Mouse (Mus musculus) large intestine, adult 2 months (tissue): ENCODE results near the gene Jazf1. TPM values are rescaled to one million over a fixed set of nuclear protein-coding genes. Genes with fewer than 3 reads are reported as not detected.

Experiments used
- DNase-seq: peaks from one replicate; pipeline ENCODE4 v3.0.0-alpha.2; 2012; ENCODE audit warnings: low read depth, low spot score
- whole genome bisulfite sequencing: fragments of 180-500 bp; shearing (Covaris S2); methylation state at CpG from one replicate; pipeline ENCODE4 v1.1.7; 2018; 5-methylcytosine and 5-hydroxymethylcytosine counted together
- polyA plus RNA-seq: library from polyadenylated mRNA; depleted of rRNA; stranded (reverse); fragments of >200 nt; gene quantifications from 2 replicates; pipeline ENCODE4 v1.2.3, GENCODE M21; 2012; rRNA removed

Jazf1 gene
- polyA plus RNA-seq: 0.66 and 1.1 TPM in 2 replicates

- DNase-seq: no peak
- WGBS: 2% methylated on average over 122 of the region's 133 CpGs
Observed at GRCm38 (mm10) chr6:53067989-53068874, at the start of gene Jazf1. Gene Jazf1, minus strand, starts transcription at chr6:53068631.

- no peak for DNase-seq
- WGBS: 49% methylated on average over 1 of the region's 1 CpGs
Observed at GRCm38 (mm10) chr6:53117855-53118254, 49.4 kb upstream of the Jazf1 start.

DNA sequence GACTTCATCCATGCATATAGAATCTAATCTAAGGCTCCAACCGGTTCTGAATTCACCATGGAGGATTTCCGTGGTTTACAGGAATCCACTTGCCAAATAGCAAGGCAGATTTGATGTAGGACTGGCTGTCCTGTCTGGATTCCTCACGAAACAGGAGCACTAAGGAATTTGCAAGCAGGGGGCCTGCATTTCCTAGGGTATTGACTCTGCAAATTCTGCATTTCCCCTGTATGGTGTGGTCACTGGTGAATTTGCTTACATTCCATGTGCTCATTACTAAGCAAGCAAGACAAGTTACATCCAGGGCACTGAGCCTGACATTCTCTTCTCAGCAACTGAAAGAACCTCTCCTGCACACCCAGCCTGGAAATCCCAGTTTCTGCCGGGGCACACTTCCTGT, 18.4 kb upstream of the Jazf1 start:
- no peak for DNase-seq
- WGBS: 33% methylated on average over 4 of the region's 4 CpGs

- 66% methylated on average over 4 of the region's 4 CpGs for WGBS
- DNase-seq: no peak
Observed at GRCm38 (mm10) chr6:53081241-53081640, 12.8 kb upstream of the Jazf1 start.

GRCm38 (mm10) chr6:53078671-53079070, 10.2 kb upstream of the Jazf1 start:
- WGBS: 16% methylated on average over 2 of the region's 2 CpGs
- no peak for DNase-seq

GRCm38 (mm10) chr6:53071732-53072131, 3.3 kb upstream of the Jazf1 start:
- WGBS: 85% methylated on average over 6 of the region's 6 CpGs
- no peak for DNase-seq

- 54% methylated on average over 5 of the region's 5 CpGs for WGBS
- DNase-seq: no peak
Observed at GRCm38 (mm10) chr6:53069976-53070575, 1.6 kb upstream of the Jazf1 start.

DNA sequence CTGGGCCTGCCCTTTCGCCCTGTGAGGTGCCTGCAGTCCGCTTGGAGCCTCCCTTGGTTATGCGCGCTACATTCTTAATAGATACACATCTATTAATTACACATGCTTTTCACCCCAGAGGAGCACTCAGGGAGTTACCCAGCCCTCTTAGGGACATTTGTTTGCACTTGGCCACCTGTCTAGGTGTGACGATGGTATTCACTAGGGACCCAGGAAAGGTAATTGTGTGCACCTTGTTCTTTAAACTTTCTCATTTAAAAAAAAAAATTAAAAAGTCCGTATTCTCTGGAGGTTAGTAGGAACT, 396 bp upstream of the Jazf1 start:
- WGBS: 11% methylated on average over 6 of the region's 6 CpGs
- no peak for DNase-seq

DNA sequence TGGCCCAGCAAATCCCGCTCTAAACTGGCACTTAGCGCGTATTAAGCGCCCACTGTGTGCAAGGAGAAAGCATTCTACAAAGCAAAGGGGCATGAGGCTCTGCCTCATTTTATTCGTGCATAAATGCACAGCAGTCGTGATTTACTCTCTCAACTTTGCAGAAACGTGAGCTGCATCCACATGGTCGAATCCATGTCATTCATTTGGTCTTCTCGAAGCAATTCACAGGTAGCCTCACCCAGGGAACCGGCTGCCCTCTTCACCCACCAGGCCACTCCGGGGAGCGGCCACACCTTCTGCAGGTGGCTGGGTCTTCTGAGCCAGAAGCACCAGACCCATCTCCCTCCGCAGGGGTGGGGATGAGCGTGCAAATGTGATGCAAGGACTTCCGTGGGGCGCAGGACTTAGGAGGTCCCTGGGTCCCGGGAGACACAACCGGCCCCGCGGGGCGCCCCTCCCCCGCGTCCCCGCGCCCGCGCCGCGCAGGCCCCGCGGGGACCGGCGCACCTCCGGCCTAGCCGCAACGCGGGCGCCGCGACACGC, 914 bp downstream of the Jazf1 start:
- WGBS: 10% methylated on average over 38 of the region's 41 CpGs
- DNase-seq: no peak

GRCm38 (mm10) chr6:53066978-53067377, 1.5 kb downstream of the Jazf1 start:
- WGBS: 75% methylated on average over 3 of the region's 3 CpGs
- DNase-seq: no peak

GRCm38 (mm10) chr6:53064070-53064469, 4.4 kb downstream of the Jazf1 start:
- 80% methylated on average over 4 of the region's 4 CpGs for WGBS
- no peak for DNase-seq

- 38% methylated on average over 2 of the region's 2 CpGs for WGBS
Observed at GRCm38 (mm10) chr6:53054909-53055308, 13.5 kb downstream of the Jazf1 start.

DNA sequence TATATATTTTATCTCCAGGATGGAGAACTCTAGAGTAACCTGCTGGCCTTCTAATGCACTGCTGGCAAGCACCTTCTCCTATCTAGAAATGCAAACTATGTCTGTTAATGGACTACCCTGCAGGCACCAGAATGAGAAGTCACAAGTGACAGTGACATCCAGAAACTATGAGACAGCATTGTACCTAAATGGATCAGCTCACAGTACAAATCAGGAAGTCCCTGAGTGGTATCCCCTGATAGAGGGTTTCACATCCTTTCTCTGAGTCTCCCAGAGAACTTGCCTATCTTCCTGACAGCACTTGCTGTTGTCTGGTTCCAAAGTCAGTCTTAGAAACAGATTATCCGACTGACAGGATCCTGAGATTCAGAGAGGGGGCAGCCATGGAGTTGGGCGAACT, 22.9 kb downstream of the Jazf1 start:
- 88% methylated on average over 2 of the region's 2 CpGs for WGBS
- no peak for DNase-seq

More at GRCm38 (mm10) chr6:53054909-53055308, 13.5 kb downstream of the Jazf1 start:
- no peak for DNase-seq

DNA sequence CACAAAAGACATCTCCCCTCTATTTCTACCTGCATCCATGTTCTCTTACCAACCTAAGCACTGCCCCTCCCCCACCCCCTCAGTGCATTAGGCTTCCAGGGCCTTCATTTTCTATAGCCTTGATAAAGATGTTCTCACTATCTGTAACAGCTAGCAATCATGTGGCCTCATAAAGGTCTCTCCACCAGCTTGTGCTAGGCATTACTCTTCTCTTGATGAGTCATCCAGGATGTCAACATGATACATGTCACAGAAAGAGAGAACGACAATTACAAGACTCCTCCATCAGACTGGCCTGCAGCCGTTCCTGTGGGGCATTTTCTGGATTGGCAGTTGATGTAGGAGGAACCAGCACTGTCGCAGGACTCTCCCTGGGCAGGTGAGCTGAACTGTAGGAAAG, 30.3 kb downstream of the Jazf1 start:
- no peak for DNase-seq
- 61% methylated on average over 3 of the region's 3 CpGs for WGBS

DNA sequence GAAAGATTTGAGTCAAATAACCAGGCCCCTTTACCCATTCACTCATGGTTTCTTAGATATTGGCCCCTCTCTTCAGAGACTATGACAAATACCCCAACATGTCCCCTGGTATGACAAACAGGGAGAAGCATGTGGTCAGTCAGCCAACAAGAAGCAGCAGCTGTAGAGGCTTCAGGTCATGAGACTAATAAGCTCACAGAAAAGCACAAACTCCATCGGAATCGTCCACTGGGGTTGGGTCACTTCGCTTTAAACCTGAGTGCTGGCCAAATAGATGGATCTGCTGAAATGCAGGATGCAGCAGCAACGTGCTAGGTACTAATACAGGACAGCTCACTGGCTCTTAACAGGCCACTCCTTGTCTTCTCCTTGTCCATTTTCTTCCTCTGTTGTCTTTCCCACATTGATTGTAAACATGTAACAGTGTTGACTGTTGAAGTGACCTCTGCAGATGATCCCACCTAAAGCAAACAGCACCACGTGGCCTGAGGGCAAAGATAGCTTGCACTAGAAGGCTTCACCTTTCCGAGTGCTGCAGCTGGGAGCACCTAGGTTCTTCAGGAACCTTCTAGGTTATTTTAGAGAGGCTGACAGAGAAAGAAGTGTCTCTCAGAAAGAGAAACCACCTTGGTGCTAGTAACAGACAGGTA, 33.9 kb downstream of the Jazf1 start:
- DNase-seq: no peak
- WGBS: 50% methylated on average over 6 of the region's 6 CpGs

GRCm38 (mm10) chr6:53032730-53033484, 35.5 kb downstream of the Jazf1 start:
- 74% methylated on average over 4 of the region's 4 CpGs for WGBS
- no peak for DNase-seq

GRCm38 (mm10) chr6:53022069-53022468, 46.4 kb downstream of the Jazf1 start:
- DNase-seq: no peak
- WGBS: 93% methylated on average over 2 of the region's 2 CpGs

- 54% methylated on average over 2 of the region's 2 CpGs for WGBS
Observed at GRCm38 (mm10) chr6:53021081-53021480, 47.4 kb downstream of the Jazf1 start.

DNA sequence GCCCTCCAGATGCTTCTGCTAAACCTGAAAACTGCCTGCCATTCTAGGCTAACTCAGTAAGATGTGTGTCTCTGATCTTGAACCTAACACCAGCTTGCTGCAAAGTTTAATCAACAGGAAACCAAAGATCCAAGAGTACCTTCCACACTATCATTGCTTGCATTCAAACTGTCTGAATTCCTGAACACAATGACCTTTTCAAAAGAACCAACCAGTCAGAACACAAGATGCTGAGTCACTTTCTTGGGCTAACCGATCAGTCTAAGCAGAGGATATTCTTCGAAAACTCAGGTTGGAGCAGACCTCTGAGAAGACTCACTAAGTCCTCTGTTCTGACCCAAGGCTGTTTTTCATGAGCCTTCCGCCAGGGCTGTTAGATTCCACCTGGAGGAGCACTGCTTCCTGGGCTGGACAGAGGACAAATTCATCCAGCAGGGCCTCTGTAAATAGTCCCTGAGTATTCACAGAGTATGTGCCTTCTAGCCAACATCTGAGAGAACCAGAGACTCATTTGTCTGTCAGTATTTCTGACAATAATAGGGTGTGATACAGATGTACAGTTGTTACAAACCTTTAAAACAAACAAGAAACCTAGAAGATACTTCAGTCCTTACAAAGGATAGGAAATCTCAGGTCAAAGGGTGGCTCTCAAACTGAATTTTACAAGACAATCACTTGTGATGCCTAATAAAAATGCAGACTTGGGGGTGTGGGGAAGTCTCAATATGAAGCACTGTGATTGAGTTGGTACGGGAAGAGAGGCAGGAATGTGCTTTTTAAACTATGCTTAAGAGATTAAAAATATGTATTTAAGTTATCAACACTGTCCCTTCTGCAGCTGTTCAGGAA, 50.9 kb downstream of the Jazf1 start:
- 68% methylated on average over 4 of the region's 4 CpGs for WGBS
- DNase-seq: no peak

More at GRCm38 (mm10) chr6:53021081-53021480, 47.4 kb downstream of the Jazf1 start:
- no peak for DNase-seq
